Mouse (Mus musculus): ENCODE data around the gene Wdr11. TPM values are rescaled to one million over a fixed set of nuclear protein-coding genes. Genes with fewer than 3 reads are reported as not detected.

Wdr11 gene
- polyA plus RNA-seq, 2 experiments = 8.6 to 8.9 TPM

DNA sequence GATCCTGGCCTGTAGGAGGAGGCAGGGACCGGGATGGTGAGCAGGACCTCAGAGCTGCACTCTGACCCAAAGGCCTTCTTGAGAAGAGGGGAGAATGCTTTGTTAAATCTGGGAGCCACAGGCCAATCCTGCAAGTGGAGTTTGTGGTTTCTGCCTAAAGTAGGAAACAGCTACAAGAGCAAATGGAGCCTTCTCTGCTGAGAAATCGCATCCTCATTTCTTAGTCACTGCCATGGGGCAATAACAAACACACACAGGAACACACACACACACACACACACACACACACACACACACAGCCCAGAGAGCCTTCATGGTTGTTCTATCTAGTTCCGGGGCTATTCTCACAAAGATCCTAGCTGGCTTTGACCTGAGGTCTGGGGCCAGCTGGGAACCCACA, 73.7 kb downstream of the Wdr11 start:
- Histone ChIP-seq H3K4me2 (ENCODE audit: low read depth) (no peak overlapping the region), H3K9me3 (ENCODE audit: control insufficient read depth, low read length) (no peaks in the 10 kb centered on the region), H3K27me3 (ENCODE audit: control insufficient read depth, insufficient read depth, low read length) (no peaks in the 10 kb centered on the region), H3K4me3 (ENCODE audit: insufficient read depth in 1 of 2, low read depth in 2 of 2, low read length in 2 of 2) (no peak overlapping the region), H3K4me1 (replicated peaks; ENCODE audit: control insufficient read depth in 2 of 2, insufficient read depth in 2 of 2, low read length in 1 of 2) (peaks cover 0 to 4% of the 10 kb centered on the region in 2 experiments; a peak in 2 of 4 replicates), H3K9ac (replicated peaks) (no peak overlapping the region), H3K27ac (no peak overlapping the region), H3K36me3 (replicated peaks; ENCODE audit: control insufficient read depth, insufficient read depth, low read depth) (no peaks in the 10 kb centered on the region)
- DNase-seq (ENCODE audit: low read depth in 3 of 3, low spot score in 3 of 3) (no peak), ATAC-seq (ENCODE audit: insufficient read depth) (no peak)
- no peak for TF ChIP-seq CTCF (IDR thresholded peaks at IDR 0.05; ENCODE audit: low read depth)
- no peak for TF ChIP-seq EP300 (IDR thresholded peaks at IDR 0.05; ENCODE audit: low read depth)
- 61% methylated on average over 3 of the region's 3 CpGs for WGBS (ENCODE audit: insufficient replicate concordance)

DNA sequence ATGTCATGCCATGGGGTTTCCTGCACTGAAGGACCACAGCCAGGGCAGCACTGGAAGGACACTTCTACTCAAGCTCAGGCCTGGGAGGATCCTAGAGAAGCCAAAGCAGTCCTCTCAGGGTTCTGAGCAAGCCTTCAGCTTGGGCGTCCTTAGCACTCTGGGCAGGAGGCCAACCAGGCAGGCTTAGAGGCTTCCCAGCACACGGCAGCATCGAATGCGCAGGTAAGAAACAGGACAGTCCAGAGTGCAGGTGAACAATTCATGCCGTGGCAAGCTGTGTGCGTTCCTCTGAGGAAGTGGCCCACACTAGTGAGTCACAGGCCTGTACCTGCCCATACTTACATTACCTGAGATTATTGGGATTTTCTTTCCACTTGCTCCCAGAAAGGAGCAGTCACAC, 74.3 kb downstream of the Wdr11 start:
- Histone ChIP-seq H3K9me3 (ENCODE audit: control insufficient read depth, low read length) (no peaks in the 10 kb centered on the region), H3K4me3 (ENCODE audit: insufficient read depth in 1 of 2, low read depth in 2 of 2, low read length in 2 of 2) (no peak overlapping the region), H3K27ac (no peak overlapping the region), H3K36me3 (replicated peaks; ENCODE audit: control insufficient read depth, insufficient read depth, low read depth) (no peaks in the 10 kb centered on the region), H3K27me3 (ENCODE audit: control insufficient read depth, insufficient read depth, low read length) (no peaks in the 10 kb centered on the region), H3K4me1 (replicated peaks; ENCODE audit: control insufficient read depth in 2 of 2, insufficient read depth in 2 of 2, low read length in 1 of 2) (peaks cover 0 to 4% of the 10 kb centered on the region in 2 experiments; a peak in 2 of 4 replicates), H3K9ac (replicated peaks) (no peak overlapping the region), H3K4me2 (ENCODE audit: low read depth) (no peak overlapping the region)
- no peak for DNase-seq (ENCODE audit: low read depth in 3 of 3, low spot score in 3 of 3)
- no peak for ATAC-seq (ENCODE audit: insufficient read depth)
- TF ChIP-seq CTCF (IDR thresholded peaks at IDR 0.05; ENCODE audit: low read depth) = no peak
- no peak for TF ChIP-seq EP300 (IDR thresholded peaks at IDR 0.05; ENCODE audit: low read depth)
- 71% methylated on average over 6 of the region's 6 CpGs for WGBS (ENCODE audit: insufficient replicate concordance)

DNA sequence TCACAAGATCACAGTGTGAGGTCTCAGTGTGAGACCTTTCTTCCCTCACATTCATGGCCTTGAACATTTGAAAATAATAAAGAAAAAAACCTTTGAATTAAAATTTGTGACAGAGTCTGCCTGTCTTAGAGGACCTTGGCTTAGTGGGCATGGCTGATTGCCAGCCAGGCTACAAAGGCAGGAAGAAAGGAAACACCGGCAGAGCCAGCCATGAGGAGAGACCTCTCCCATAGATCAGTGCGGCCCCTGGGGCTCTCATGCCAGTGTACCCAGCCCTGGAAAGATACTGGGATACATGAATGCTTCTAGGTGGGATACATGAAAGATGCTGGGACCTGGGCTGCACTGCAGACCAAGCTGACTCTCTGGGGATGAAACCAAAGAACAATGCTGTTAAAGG, 74.9 kb downstream of the Wdr11 start:
- TF ChIP-seq CTCF (IDR thresholded peaks at IDR 0.05; ENCODE audit: low read depth) (no peak), EP300 (IDR thresholded peaks at IDR 0.05; ENCODE audit: low read depth) (no peak)
- Histone ChIP-seq H3K9ac (replicated peaks) (no peak overlapping the region), H3K4me1 (replicated peaks; ENCODE audit: control insufficient read depth in 2 of 2, insufficient read depth in 2 of 2, low read length in 1 of 2) (peaks cover 0 to 4% of the 10 kb centered on the region in 2 experiments; a peak in 2 of 4 replicates), H3K4me3 (ENCODE audit: insufficient read depth in 1 of 2, low read depth in 2 of 2, low read length in 2 of 2) (no peak overlapping the region), H3K36me3 (replicated peaks; ENCODE audit: control insufficient read depth, insufficient read depth, low read depth) (no peaks in the 10 kb centered on the region), H3K27ac (no peak overlapping the region), H3K4me2 (ENCODE audit: low read depth) (no peak overlapping the region), H3K9me3 (ENCODE audit: control insufficient read depth, low read length) (no peaks in the 10 kb centered on the region), H3K27me3 (ENCODE audit: control insufficient read depth, insufficient read depth, low read length) (no peaks in the 10 kb centered on the region)
- ATAC-seq (ENCODE audit: insufficient read depth) (no peak), DNase-seq (ENCODE audit: low read depth in 3 of 3, low spot score in 3 of 3) (no peak)
- 74% methylated on average over 2 of the region's 2 CpGs for WGBS (ENCODE audit: insufficient replicate concordance)

DNA sequence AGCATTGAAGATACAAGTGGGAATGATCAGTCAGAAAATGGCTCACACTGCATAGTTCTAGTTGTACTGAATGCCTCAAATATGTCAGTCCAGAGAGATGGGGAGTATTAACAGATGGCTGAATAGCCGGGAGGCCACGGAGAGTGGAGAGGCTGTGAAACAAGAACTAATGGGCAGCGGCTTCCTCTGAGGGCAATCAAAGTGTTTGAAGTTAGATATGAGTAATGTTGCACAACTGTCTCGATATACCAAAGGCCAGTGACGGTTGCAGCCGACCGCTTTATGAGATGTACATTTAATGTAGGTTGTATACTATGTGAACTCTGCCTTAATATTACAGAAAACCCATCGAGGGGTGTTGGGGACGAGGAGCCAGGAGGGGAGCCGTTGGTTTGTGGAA, 78.6 kb downstream of the Wdr11 start:
- no peak overlapping the region for H3K9ac ChIP-seq (replicated peaks)
- no peaks in the 10 kb centered on the region for H3K36me3 ChIP-seq (replicated peaks; ENCODE audit: control insufficient read depth, insufficient read depth, low read depth)
- no peaks in the 10 kb centered on the region for H3K9me3 ChIP-seq (ENCODE audit: control insufficient read depth, low read length)
- H3K4me2 ChIP-seq (ENCODE audit: low read depth) = no peak overlapping the region
- no peaks in the 10 kb centered on the region for H3K4me1 ChIP-seq (replicated peaks; ENCODE audit: control insufficient read depth in 2 of 2, insufficient read depth in 2 of 2, low read length in 1 of 2)
- TF ChIP-seq EP300 (IDR thresholded peaks at IDR 0.05; ENCODE audit: low read depth) (no peak), CTCF (IDR thresholded peaks at IDR 0.05; ENCODE audit: low read depth) (no peak)
- no peak for DNase-seq (ENCODE audit: low read depth in 3 of 3, low spot score in 3 of 3)
- H3K4me3 ChIP-seq (ENCODE audit: insufficient read depth in 1 of 2, low read depth in 2 of 2, low read length in 2 of 2) = no peak overlapping the region
- no peak overlapping the region for H3K27ac ChIP-seq
- no peak for ATAC-seq (ENCODE audit: insufficient read depth)
- H3K27me3 ChIP-seq (ENCODE audit: control insufficient read depth, insufficient read depth, low read length) = no peaks in the 10 kb centered on the region
- 70% methylated on average over 10 of the region's 10 CpGs for WGBS (ENCODE audit: insufficient replicate concordance)

DNA sequence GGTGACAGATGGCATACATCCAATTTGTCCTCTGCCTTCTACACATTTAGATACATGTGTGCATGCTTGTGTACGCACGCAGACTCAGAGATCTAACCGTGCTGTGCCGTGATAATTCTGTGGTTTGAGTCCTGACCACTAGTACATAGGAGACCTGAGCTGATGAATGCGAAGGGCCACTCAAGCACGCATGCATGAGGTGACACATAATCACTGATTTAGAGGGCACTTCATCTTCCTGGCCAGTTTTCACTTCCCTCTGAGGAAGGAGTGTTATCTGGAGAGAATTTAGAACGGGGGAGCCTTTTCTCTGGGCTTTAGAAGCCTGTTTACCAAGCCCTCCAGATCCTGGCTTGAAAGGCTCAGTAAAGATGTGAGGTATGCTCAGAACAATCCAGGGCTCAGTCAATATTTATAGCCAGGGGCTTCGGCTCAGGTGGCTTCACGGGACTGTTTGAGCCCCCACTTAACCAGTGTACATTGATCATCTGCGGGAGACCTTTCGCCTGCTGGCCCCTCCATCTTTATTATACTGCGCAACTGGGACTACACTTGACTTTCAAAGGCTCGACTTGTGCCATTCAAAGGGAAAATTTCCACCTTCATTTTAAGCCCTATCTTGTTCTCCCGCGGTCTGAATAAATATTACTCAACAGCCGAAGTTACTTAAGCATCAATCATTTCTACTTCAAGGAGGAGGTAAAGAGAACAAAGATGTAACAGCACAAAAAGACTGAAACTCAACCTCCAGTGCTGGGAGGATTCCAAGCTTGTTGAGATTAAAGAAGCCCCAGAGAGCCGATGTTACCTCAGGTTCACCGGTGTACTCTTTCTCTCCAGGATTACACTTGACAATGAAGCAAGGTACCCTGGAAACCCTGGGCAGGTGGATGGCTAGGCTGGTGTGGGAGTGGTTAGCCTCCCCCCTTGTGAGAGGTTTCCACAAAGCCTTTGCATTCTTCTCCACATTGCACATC, 80.3 kb downstream of the Wdr11 start:
- H3K27me3 ChIP-seq (ENCODE audit: control insufficient read depth, insufficient read depth, low read length) = no peaks in the 10 kb centered on the region
- no peak overlapping the region for H3K4me2 ChIP-seq (ENCODE audit: low read depth)
- no peak overlapping the region for H3K9ac ChIP-seq (replicated peaks)
- WGBS (ENCODE audit: insufficient replicate concordance) = 64% methylated on average over 18 of the region's 18 CpGs
- no peaks in the 10 kb centered on the region for H3K36me3 ChIP-seq (replicated peaks; ENCODE audit: control insufficient read depth, insufficient read depth, low read depth)
- no peaks in the 10 kb centered on the region for H3K9me3 ChIP-seq (ENCODE audit: control insufficient read depth, low read length)
- no peak for ATAC-seq (ENCODE audit: insufficient read depth)
- no peak overlapping the region for H3K27ac ChIP-seq
- TF ChIP-seq EP300 (IDR thresholded peaks at IDR 0.05; ENCODE audit: low read depth) (no peak), CTCF (IDR thresholded peaks at IDR 0.05; ENCODE audit: low read depth) (no peak)
- no peak overlapping the region for H3K4me3 ChIP-seq (ENCODE audit: insufficient read depth in 1 of 2, low read depth in 2 of 2, low read length in 2 of 2)
- no peaks in the 10 kb centered on the region for H3K4me1 ChIP-seq (replicated peaks; ENCODE audit: control insufficient read depth in 2 of 2, insufficient read depth in 2 of 2, low read length in 1 of 2)
- no peak for DNase-seq (ENCODE audit: low read depth in 3 of 3, low spot score in 3 of 3)

All from liver, embryonic 14.5 days (tissue).